Mouse (Mus musculus) liver, postnatal 0 days (tissue): ENCODE measurements at regions not wholly inside any gene's neighbourhood (a gene's known extent, or its start where the extent isn't known, plus 50 kb on each side); places are given as distances from the start of the nearest gene placed in this dataset.

Experiments
- CTCF ChIP-seq: sonication (generic); IDR thresholded peaks from 2 replicates; pipeline ENCODE4 v1.5.1; 2016; ENCODE audit warnings: antibody characterized with exemption, low read depth
- EP300 ChIP-seq: IDR thresholded peaks from 2 replicates; pipeline ENCODE4 v1.6.1; 2016; ENCODE audit warnings: antibody characterized with exemption, low read depth, mild to moderate bottlenecking

- TF ChIP-seq CTCF (no peak), EP300 (no peak)
Measured at GRCm38 (mm10) chr1:193715328-193715727, 345.2 kb upstream of the Camk1g start.
